Mouse (Mus musculus) liver, postnatal 0 days (tissue): ENCODE results near the gene Dmac1.

Source experiments
- CTCF ChIP-seq: sonication (generic); IDR thresholded peaks from 2 replicates; pipeline ENCODE4 v1.5.1; 2016; ENCODE audit warnings: antibody characterized with exemption, low read depth
- EP300 ChIP-seq: IDR thresholded peaks from 2 replicates; pipeline ENCODE4 v1.6.1; 2016; ENCODE audit warnings: antibody characterized with exemption, low read depth, mild to moderate bottlenecking

- no peak for TF ChIP-seq CTCF
- no peak for TF ChIP-seq EP300
Measured at GRCm38 (mm10) chr4:75292315-75292714, 14.2 kb upstream of the Dmac1 start.
